Mouse (Mus musculus) kidney, adult 2 months (tissue): ENCODE data around the gene Otud5.

Experiments
- CTCF ChIP-seq: fragments of 200-500 bp; conservative IDR thresholded peaks from 2 replicates; pipeline ENCODE4 v1.5.1; 2011; ENCODE audit warnings: low read depth, mild to moderate bottlenecking, control low read depth, low read length, moderate library complexity, mixed read lengths; ENCODE audit not compliant: insufficient read depth, insufficient read length
- POLR2A ChIP-seq: fragments of 200-500 bp; IDR thresholded peaks from one replicate; pipeline ENCODE4 v1.6.1; 2011; ENCODE audit warnings: low read depth, low read length, control low read depth

- TF ChIP-seq CTCF (no peak), POLR2A (no peak)
Measured at GRCm38 (mm10) chrX:7821865-7822779, 19.0 kb upstream of the Otud5 start, which contains the start of gene Kcnd1.
